Mouse (Mus musculus): Measurements from ENCODE around the gene Arvcf. TPM values are rescaled to one million over a fixed set of nuclear protein-coding genes. Genes with fewer than 3 reads are reported as not detected.
A peak's percentile ranks its signal among the peaks of the same experiment; 100 is the strongest.

The Arvcf gene
- total RNA-seq, 2 experiments from 2014 or later, result 34.6 to 36.9 TPM

DNA sequence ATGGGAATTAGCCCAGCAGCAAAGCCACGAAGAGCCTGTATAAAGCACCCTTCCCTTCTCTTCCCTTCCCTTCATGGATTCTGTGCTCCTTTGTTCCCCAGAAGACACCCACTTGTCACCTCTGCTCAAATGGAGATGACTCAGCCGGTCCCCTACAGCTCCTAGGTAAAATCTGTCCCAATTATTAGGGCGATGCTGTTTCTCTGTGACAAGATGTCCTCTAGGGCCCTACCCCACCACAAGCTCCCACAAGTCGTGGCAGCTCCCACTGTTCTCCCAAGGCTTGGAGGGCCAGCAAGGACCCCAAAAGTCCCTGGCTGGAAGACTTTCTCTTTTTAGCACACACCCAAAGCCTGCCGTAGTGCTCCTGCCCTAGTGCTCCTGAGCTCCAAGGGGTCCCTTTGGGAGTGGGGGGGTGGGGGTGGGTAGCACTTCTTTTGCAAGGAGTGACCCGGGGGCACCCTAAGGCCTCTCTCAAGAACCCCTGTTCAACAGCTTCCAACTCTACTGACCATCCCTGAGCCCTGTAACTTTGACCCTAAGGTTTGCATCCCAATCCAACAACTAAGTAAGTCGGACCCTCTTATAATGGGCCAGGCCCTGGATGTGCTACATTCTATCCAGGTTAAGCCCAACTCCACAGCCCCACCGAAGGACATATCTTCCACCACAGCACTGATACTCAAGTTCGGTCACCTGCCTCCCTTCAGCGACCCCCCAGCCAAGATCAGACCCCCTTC, 77.7 kb downstream of the Arvcf start:
- no peak for DNase-seq (ENCODE audit: low spot score in 2 of 2)

DNA sequence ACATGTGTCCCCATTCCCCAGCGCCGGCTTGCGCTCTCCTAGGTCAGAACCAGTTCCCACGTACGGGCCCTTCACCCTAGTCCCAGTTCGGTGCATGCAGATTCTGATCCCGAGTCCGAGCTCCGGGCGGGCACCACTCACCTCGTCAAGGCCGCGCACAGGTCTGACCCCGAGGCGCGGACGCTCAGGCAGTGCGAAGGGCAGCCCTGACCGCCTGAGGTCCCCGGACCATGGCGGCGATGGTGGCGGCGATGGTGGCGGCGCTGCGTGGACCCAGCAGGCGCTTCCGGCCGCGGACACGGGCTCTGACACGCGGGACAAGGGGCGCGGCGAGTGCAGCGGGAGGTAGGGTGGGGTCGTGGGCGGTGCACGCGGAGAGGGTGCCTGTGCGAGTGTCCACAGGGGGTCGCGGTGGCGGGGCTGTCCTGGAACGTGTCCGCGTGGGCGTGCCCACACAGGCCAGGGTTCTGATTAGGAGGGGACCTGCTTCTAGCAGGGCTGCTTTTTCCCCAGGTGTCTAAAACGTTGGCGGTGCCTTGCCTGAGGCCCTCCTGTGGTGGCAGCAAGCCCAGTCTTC, 78.3 kb downstream of the Arvcf start, which contains the start of gene Txnrd2:
Txnrd2 (plus strand) TSS at position 170 of the 577 bp plus-strand sequence.
- DNase-seq (ENCODE audit: low spot score in 2 of 2), result peak; percentile 57 to 83

- no peak for DNase-seq (ENCODE audit: low spot score in 2 of 2)
Observed at GRCm38 (mm10) chr16:18426802-18427280, 78.9 kb downstream of the Arvcf start, which contains the start of gene Comt. TSS of gene Comt (minus strand) at chr16:18426852.

DNA sequence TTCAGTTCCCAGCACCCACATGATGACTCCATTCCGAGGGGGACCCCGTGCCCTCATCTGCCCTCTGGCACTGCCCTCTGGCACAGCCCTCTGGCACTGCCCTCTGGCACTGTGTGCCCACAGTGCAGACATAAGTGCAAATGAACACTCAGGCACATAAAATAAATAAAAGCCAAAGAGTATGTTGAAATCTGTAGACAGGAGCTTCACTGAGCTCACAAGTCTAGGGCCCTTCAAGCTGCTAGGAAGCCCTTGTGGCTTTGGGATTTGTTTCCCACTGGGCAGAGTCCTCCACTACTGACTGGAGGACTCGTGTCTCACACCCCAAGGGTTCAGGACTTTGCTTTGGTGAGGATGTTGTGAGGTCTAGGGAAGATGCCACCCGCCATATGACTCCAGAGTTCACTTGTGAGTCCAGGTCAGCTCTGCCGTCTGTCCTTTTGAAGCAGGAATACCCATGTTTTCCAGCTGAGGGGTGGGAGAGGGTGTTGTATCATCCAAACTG, 80.1 kb downstream of the Arvcf start:
- no peak for DNase-seq (ENCODE audit: low spot score in 2 of 2)

DNA sequence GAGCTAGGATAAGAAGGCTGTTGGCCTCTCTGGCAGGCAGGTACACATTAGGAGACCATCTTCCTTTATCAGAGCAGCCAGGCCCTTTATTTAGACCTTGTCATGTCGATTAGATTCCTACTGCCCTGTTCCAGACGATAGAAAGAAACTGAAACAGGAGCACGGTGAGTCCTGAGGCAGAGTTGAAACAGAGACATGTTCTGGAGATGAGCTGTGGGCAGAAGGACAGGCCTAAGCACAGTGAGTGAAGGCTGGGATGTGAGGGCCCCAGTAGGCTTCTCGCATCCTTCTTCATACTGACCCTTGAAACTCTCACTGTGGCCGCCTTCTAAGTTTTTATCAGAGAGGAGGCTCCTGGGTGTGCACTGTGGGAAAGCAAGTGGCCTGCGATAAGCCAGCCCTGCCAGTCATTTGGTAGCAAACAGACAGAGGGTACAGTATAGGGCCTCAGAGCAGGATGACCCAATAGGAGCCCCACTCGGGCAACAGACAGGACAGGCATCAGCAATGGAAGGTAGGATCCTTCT, 80.6 kb downstream of the Arvcf start:
- no peak for DNase-seq (ENCODE audit: low spot score in 2 of 2)

- no peak for DNase-seq (ENCODE audit: low spot score in 2 of 2)
Observed at GRCm38 (mm10) chr16:18429641-18430040, 81.7 kb downstream of the Arvcf start.

- DNase-seq (ENCODE audit: low spot score in 2 of 2), result no peak
Observed at GRCm38 (mm10) chr16:18430641-18431212, 82.7 kb downstream of the Arvcf start.

DNA sequence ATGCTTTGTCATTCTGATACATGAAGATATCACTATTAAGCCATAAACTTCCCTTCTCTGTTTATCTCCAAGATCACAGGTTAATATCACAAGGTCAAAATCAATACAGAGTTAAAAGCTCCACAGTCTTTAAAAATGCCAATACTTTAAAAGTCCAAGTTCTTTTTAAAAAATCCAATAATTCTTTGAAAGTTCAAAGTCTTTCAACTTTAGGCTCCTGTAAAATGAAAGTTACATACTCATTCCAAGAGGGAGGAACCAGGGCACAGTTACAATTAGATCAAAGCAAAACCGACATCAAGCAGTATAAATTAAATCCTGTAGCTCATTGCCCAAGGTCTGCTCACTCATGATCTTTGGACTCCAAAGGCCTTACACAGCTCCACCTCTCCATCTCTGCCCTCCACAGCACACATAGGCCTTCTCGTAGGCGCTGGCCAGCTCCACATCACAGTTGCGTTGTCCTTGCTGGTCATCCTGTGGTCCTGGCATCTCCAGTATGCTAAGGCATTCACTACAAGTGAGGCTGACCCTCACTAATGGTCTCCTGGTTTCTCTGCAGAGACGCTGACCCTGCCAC, 85.4 kb downstream of the Arvcf start:
- no peak for DNase-seq (ENCODE audit: low spot score in 2 of 2)

DNA sequence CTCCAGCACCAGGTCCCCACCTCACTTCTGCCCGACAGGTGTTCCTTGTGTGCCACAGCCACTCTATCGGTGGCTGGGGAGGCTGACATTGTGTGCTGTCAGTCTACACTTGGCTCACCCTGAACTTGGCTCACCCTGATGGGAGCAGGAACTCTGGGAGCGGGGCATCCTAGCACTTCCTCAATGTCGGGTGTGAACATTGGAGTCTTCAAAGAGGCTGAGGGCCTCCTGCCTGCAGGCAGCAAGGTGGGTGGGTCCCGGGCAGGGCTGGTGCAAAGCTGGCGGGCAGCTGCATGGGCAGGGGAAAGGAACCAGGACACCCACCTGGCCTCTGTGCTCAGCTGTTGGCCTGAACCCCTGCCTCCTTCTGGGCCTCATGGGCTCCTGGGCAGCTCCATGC, 88.1 kb downstream of the Arvcf start:
- DNase-seq (ENCODE audit: low spot score in 2 of 2), result no peak

DNA sequence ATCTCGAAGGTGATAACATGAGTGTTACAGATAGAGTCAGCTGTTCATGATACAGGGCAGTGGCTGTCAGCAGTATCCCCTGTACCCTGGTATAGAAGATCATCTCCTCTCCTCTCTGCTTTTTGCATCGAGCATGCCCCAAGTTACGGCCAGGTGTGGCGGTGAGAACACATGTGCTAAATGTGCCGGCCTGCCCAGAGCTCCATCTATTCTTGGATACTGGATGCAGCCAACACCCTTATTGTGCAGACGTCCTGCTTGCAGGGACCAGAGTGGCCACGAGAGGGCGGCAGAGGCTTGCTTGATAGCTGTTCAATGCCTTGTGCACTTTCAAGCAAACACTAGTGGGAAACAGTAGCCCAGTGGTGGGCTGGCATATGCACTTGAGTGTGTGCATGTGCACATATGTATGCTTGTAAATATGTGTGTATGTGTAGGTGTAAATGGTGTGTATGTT, 95.4 kb downstream of the Arvcf start:
- peak; percentile 93 to 95 for DNase-seq (ENCODE audit: low spot score in 2 of 2)

GRCm38 (mm10) chr16:18447243-18447642, 99.3 kb downstream of the Arvcf start:
- DNase-seq (ENCODE audit: low spot score in 2 of 2), result no peak

GRCm38 (mm10) chr16:18448104-18448503, 100.1 kb downstream of the Arvcf start:
- DNase-seq (ENCODE audit: low spot score in 2 of 2), result no peak

- DNase-seq (ENCODE audit: low spot score in 2 of 2), result no peak
Observed at GRCm38 (mm10) chr16:18449005-18449404, 101.0 kb downstream of the Arvcf start.

GRCm38 (mm10) chr16:18451486-18452181, 103.7 kb downstream of the Arvcf start:
- no peak for DNase-seq (ENCODE audit: low spot score in 2 of 2)

DNA sequence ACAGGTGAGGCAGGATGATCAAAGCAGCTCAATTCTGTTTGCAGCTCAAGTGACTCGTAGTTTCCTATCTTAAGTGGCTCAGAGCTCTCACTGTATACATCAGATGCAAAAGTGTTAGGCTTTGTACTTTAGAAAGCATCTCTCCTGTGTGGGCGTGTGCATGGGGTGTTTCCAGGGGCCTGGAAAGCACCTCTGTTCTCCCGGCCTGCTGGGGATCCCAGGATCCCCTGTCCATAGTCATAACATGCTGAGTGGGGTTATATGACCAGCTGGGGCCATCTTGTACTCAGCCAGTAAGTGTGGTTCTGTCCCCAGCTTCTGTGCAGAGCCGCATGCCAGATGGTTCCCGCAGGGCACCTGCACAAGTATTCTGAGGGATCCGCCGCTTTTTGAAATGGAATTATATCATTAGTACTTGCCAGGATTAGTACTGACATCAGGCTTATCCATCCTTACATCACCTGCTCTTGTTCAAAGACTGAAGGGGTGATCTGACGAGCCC, 104.4 kb downstream of the Arvcf start:
- DNase-seq (ENCODE audit: low spot score in 2 of 2), result no peak

DNA sequence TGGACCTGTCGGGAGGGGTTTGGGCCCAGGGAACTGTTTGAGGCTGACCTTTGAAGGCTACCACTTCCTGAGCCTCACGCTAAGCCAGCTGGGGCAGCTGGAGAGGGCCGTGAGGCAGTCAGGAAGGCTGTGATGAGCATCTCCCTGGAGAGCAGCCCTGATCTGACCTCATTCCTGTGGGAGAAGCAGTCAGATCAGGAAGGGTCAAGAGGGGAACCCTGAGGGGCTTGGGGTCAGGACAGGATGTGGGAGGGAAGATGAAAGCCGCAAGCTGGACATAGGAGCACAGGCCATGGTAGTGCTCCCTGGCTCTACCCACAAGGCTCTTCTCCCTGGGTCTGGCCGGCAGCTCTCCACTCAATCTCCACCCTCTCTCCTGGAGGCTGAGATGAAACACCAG, 105.9 kb downstream of the Arvcf start:
- DNase-seq (ENCODE audit: low spot score in 2 of 2), result no peak

DNA sequence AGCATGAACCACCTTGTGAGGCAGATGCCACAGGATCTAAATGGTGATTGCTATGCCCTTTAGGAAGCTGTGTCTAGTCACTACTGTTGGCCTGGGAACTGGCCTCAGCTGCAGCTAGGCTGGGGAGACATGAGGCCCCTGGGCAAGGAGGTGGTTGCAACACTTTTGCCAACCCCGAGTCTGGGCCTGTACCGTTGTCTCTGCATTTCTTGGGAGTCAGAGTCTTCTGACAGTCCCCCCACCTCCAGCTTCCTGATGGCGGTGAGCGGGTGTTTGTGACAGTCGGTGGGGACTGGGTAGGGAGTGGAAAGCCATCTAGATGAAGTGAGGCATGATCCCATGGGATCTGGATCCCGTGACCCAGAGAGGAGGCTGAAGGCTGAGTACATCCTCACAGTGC, 107.4 kb downstream of the Arvcf start:
- no peak for DNase-seq (ENCODE audit: low spot score in 2 of 2)
